ENCODE assay signal across 13 mouse cellular contexts in genomic region chr3:95701085-95701484, GRCm38 (mm10). TPM values are rescaled to one million over a fixed set of nuclear protein-coding genes. Genes with fewer than 3 reads are reported as not detected.
A peak's percentile ranks its signal among the peaks of the same experiment; 100 is the strongest.
DNase-seq lines count a peak whose midpoint lies in the region; ATAC-seq and TF ChIP-seq lines count a peak whose summit lies in the region.
"Had no signal": no experiment of that assay in that cellular context is flagged by ENCODE, and none has a peak within 500 bp of the region (broad histone marks: within the 10 kb centered on the region; RNA-seq: fewer than 3 reads in every experiment).

No protein-coding gene starts in this region.

- DNase-seq in heart, postnatal 0 days (ENCODE audit: low spot score): no peak
- no peak for DNase-seq in heart, adult 9 months (ENCODE audit: low spot score in 2 of 2)
- DNase-seq in embryonic facial prominence, embryonic 10.5 days (ENCODE audit: low spot score): no peak
- DNase-seq in right cerebral cortex, adult 2 months (ENCODE audit: low spot score in 2 of 2): no peak
- no peak for DNase-seq in adrenal gland, adult 2 months
- DNase-seq: adrenal gland, adult 8-10 months; cerebellum, adult 9-10 months; kidney, adult 11 months; lung, embryonic 14.5 days; right cerebral cortex, postnatal 14 days had no signal

- H3K9ac ChIP-seq in heart, postnatal 0 days (replicated peaks; ENCODE audit: low read depth, low read length): no peak overlapping the region
- peak overlapping the region; percentile 59 for H3K9ac ChIP-seq in ES-Bruce4 (ENCODE audit: low read depth, poor library complexity, severe bottlenecking)
- H3K9ac ChIP-seq in limb, embryonic 13.5 days: no peak overlapping the region

- no peaks in the 10 kb centered on the region for H3K27me3 ChIP-seq in heart, postnatal 0 days (ENCODE audit: control insufficient read depth, insufficient read depth, low read length)
- no peaks in the 10 kb centered on the region for H3K27me3 ChIP-seq in ES-Bruce4 (ENCODE audit: control insufficient read depth, insufficient read depth, low read length, poor library complexity, severe bottlenecking)
- H3K27me3 ChIP-seq in embryonic facial prominence, embryonic 10.5 days (replicated peaks; ENCODE audit: low read depth, poor library complexity, severe bottlenecking): no peaks in the 10 kb centered on the region
- H3K27me3 ChIP-seq in limb, embryonic 13.5 days: no peaks in the 10 kb centered on the region

- TF ChIP-seq POLR2A in ES-Bruce4 (IDR thresholded peaks at IDR 0.05; ENCODE audit: insufficient read depth, low read length): no peak

- 54% methylated on average over 2 of the region's 2 CpGs for WGBS in heart, postnatal 0 days
- 71% methylated on average over 2 of the region's 2 CpGs for WGBS in embryonic facial prominence, embryonic 10.5 days
- WGBS in limb, embryonic 13.5 days: 82% methylated on average over 2 of the region's 2 CpGs

- H3K4me3 ChIP-seq in heart, postnatal 0 days (ENCODE audit: low read depth, low read length): no peak overlapping the region
- H3K4me3 ChIP-seq in ES-Bruce4 (ENCODE audit: low read depth, low read length): no peak overlapping the region
- no peak overlapping the region; the same call in 1 of the 2 replicates for H3K4me3 ChIP-seq in embryonic facial prominence, embryonic 10.5 days
- H3K4me3 ChIP-seq in limb, embryonic 13.5 days: no peak overlapping the region
- H3K4me3 ChIP-seq: megakaryocyte, embryonic 14.5 days had no signal

- peaks cover 28% of the 10 kb centered on the region for H3K4me1 ChIP-seq in heart, postnatal 0 days (ENCODE audit: control insufficient read depth, insufficient read depth)
- H3K4me1 ChIP-seq in ES-Bruce4 (ENCODE audit: control insufficient read depth, insufficient read depth, low read length): peaks cover 14% of the 10 kb centered on the region
- H3K4me1 ChIP-seq in embryonic facial prominence, embryonic 10.5 days: peaks cover 43% of the 10 kb centered on the region
- H3K4me1 ChIP-seq in limb, embryonic 13.5 days: peaks cover 20% of the 10 kb centered on the region

- peak overlapping the region; percentile 82 for H3K27ac ChIP-seq in heart, postnatal 0 days (ENCODE audit: low read depth)
- H3K27ac ChIP-seq in ES-Bruce4 (ENCODE audit: insufficient read depth, low read length): peak overlapping the region; percentile 97
- H3K27ac ChIP-seq in embryonic facial prominence, embryonic 10.5 days (replicated peaks): peak overlapping the region; percentile 84
- H3K27ac ChIP-seq in limb, embryonic 13.5 days: peak overlapping the region; percentile 83; the same call in 1 of the 2 replicates

- TF ChIP-seq CTCF in heart, postnatal 0 days (IDR thresholded peaks at IDR 0.05; ENCODE audit: low read depth): no peak
- TF ChIP-seq CTCF in ES-Bruce4 (IDR thresholded peaks at IDR 0.05; ENCODE audit: low read depth, low read length): no peak

- H3K4me2 ChIP-seq in heart, postnatal 0 days (ENCODE audit: low read depth, low read length): no peak overlapping the region
- H3K4me2 ChIP-seq in limb, embryonic 13.5 days (replicated peaks): peak overlapping the region; percentile 68; the same call in 1 of the 2 replicates

- no peaks in the 10 kb centered on the region for H3K36me3 ChIP-seq in heart, postnatal 0 days (replicated peaks; ENCODE audit: control insufficient read depth, insufficient read depth, low read length)
- H3K36me3 ChIP-seq in ES-Bruce4 (ENCODE audit: control insufficient read depth, insufficient read depth, low read length, poor library complexity, severe bottlenecking): no peaks in the 10 kb centered on the region
- no peaks in the 10 kb centered on the region for H3K36me3 ChIP-seq in embryonic facial prominence, embryonic 10.5 days (replicated peaks)
- no peaks in the 10 kb centered on the region for H3K36me3 ChIP-seq in limb, embryonic 13.5 days

- H3K9me3 ChIP-seq in heart, postnatal 0 days (replicated peaks; ENCODE audit: control insufficient read depth, low read length): no peaks in the 10 kb centered on the region
- H3K9me3 ChIP-seq in ES-Bruce4 (replicated peaks; ENCODE audit: control insufficient read depth, insufficient read depth, low read length, poor library complexity, severe bottlenecking): no peaks in the 10 kb centered on the region
- H3K9me3 ChIP-seq in embryonic facial prominence, embryonic 10.5 days: no peaks in the 10 kb centered on the region
- no peaks in the 10 kb centered on the region for H3K9me3 ChIP-seq in limb, embryonic 13.5 days

- TF ChIP-seq EP300 in heart, postnatal 0 days (IDR thresholded peaks at IDR 0.05; ENCODE audit: low read depth): no peak
- no peak for TF ChIP-seq EP300 in ES-Bruce4 (IDR thresholded peaks at IDR 0.05; ENCODE audit: insufficient read depth, low read depth, low read length)

- no peak for ATAC-seq in heart, postnatal 0 days (ENCODE audit: insufficient read depth, low read depth)
- ATAC-seq in limb, embryonic 13.5 days (ENCODE audit: low FRiP score, low read depth): no peak

RNA-seq across cellular contexts. Expression of gene Adamtsl4, which starts 13.4 kb away (rescaled TPM):
- total RNA-seq in heart, postnatal 0 days (2014; rRNA removed; ENCODE audit: low replicate concordance): 20.2 and 23.8 TPM in 2 replicates
- polyA plus RNA-seq in heart, postnatal 0 days (2015; fragmentation: Nextera tagmentation; extraction: Ambion mirVana): 7.5 and 11.2 TPM in 2 replicates
- polyA plus RNA-seq in ES-Bruce4 (2011; ENCODE audit: insufficient read depth, insufficient read length, low read depth, missing spikeins): 6.9 and 10.1 TPM in 2 replicates
- polyA plus RNA-seq in embryonic facial prominence, embryonic 10.5 days (2016; fragmentation: Nextera tagmentation; extraction: Ambion mirVana): 1.00 and 1.6 TPM in 2 replicates
- 2.7 and 4.1 TPM in 2 replicates for polyA plus RNA-seq in limb, embryonic 13.5 days (2015; fragmentation: Nextera tagmentation; extraction: Ambion mirVana)
- total RNA-seq in adrenal gland, adult 2 months (2021): 1 to 10 TPM; 6.0 to 8.8 TPM
- 11.0 and 17.4 TPM in 2 replicates for polyA plus RNA-seq in adrenal gland, adult 2 months (2012; rRNA removed)

RNA-seq across cellular contexts. Expression of gene Ecm1, which starts 38.3 kb away (rescaled TPM):
- total RNA-seq in heart, postnatal 0 days (2014; rRNA removed; ENCODE audit: low replicate concordance): 22.9 and 63.8 TPM in 2 replicates
- polyA plus RNA-seq in heart, postnatal 0 days (2015; fragmentation: Nextera tagmentation; extraction: Ambion mirVana): 55.8 and 59.6 TPM in 2 replicates
- 9.9 and 17.4 TPM in 2 replicates for polyA plus RNA-seq in ES-Bruce4 (2011; ENCODE audit: insufficient read depth, insufficient read length, low read depth, missing spikeins)
- 9.7 and 10.9 TPM in 2 replicates for polyA plus RNA-seq in embryonic facial prominence, embryonic 10.5 days (2016; fragmentation: Nextera tagmentation; extraction: Ambion mirVana)
- 4.8 and 6.0 TPM in 2 replicates for polyA plus RNA-seq in limb, embryonic 13.5 days (2015; fragmentation: Nextera tagmentation; extraction: Ambion mirVana)
- total RNA-seq in adrenal gland, adult 2 months (2021): 100 to 1,000 TPM; 716 to 736 TPM
- 917 and 1,104 TPM in 2 replicates for polyA plus RNA-seq in adrenal gland, adult 2 months (2012; rRNA removed)

RNA-seq across cellular contexts. Expression of gene Mcl1, which starts 42.5 kb away (rescaled TPM):
- total RNA-seq in heart, postnatal 0 days (2014; rRNA removed; ENCODE audit: low replicate concordance): 213 and 278 TPM in 2 replicates
- 50.1 and 51.9 TPM in 2 replicates for polyA plus RNA-seq in heart, postnatal 0 days (2015; fragmentation: Nextera tagmentation; extraction: Ambion mirVana)
- 247 and 264 TPM in 2 replicates for polyA plus RNA-seq in ES-Bruce4 (2011; ENCODE audit: insufficient read depth, insufficient read length, low read depth, missing spikeins)
- polyA plus RNA-seq in embryonic facial prominence, embryonic 10.5 days (2016; fragmentation: Nextera tagmentation; extraction: Ambion mirVana): 49.5 and 50.0 TPM in 2 replicates
- polyA plus RNA-seq in limb, embryonic 13.5 days (2015; fragmentation: Nextera tagmentation; extraction: Ambion mirVana): 42.3 and 43.4 TPM in 2 replicates
- total RNA-seq in adrenal gland, adult 2 months (2021): 100 to 1,000 TPM; 152 to 159 TPM
- polyA plus RNA-seq in adrenal gland, adult 2 months (2012; rRNA removed): 272 and 291 TPM in 2 replicates

RNA-seq across cellular contexts. Expression of gene Tars2, which starts 58.9 kb away (rescaled TPM):
- total RNA-seq in heart, postnatal 0 days (2014; rRNA removed; ENCODE audit: low replicate concordance): 43.5 and 47.1 TPM in 2 replicates
- polyA plus RNA-seq in heart, postnatal 0 days (2015; fragmentation: Nextera tagmentation; extraction: Ambion mirVana): 30.0 and 30.3 TPM in 2 replicates
- polyA plus RNA-seq in ES-Bruce4 (2011; ENCODE audit: insufficient read depth, insufficient read length, low read depth, missing spikeins): 74.5 and 78.3 TPM in 2 replicates
- 65.5 and 71.5 TPM in 2 replicates for polyA plus RNA-seq in embryonic facial prominence, embryonic 10.5 days (2016; fragmentation: Nextera tagmentation; extraction: Ambion mirVana)
- 47.6 and 47.8 TPM in 2 replicates for polyA plus RNA-seq in limb, embryonic 13.5 days (2015; fragmentation: Nextera tagmentation; extraction: Ambion mirVana)
- total RNA-seq in adrenal gland, adult 2 months (2021): 10 to 100 TPM; 49.6 to 50.3 TPM
- polyA plus RNA-seq in adrenal gland, adult 2 months (2012; rRNA removed): 39.6 and 50.2 TPM in 2 replicates

Comparison
In these comparisons a context has a peak if more than half of its experiments do, and no peak if none do; other contexts are left out.
1. RNA of gene Ecm1, which starts 38.3 kb away (polyA plus RNA-seq): 917 to 1,104 TPM in adrenal gland, adult 2 months; 55.8 to 59.6 TPM in heart, postnatal 0 days, 9.9 to 17.4 TPM in ES-Bruce4, 9.7 to 10.9 TPM in embryonic facial prominence, embryonic 10.5 days and 4.8 to 6.0 TPM in limb, embryonic 13.5 days; every median in the first group is over 10 times any median in the second.
2. Peak in every context shown above with its lines, with median percentiles within 50 percentile points of each other: H3K27ac ChIP-seq.